Mouse (Mus musculus) liver, adult (tissue): ENCODE measurements around the gene Zfp667.

ENCODE experiments used
- GATA4 ChIP-seq: IDR thresholded peaks from 2 replicates; pipeline ENCODE4 v1.6.1; 2014; ENCODE audit warnings: mild to moderate bottlenecking, low read length; ENCODE audit not compliant: insufficient replicate concordance

Gene Zfp667

GRCm38 (mm10) chr7:6285366-6285765 lies 1.0 kb upstream of the Zfp667 start:
- TF ChIP-seq GATA4: no peak

GRCm38 (mm10) chr7:6286921-6287531 lies 647 bp downstream of the Zfp667 start:
- no peak for TF ChIP-seq GATA4

GRCm38 (mm10) chr7:6330458-6331232 lies 44.3 kb downstream of the Zfp667 start:
- TF ChIP-seq GATA4: no peak

DNA sequence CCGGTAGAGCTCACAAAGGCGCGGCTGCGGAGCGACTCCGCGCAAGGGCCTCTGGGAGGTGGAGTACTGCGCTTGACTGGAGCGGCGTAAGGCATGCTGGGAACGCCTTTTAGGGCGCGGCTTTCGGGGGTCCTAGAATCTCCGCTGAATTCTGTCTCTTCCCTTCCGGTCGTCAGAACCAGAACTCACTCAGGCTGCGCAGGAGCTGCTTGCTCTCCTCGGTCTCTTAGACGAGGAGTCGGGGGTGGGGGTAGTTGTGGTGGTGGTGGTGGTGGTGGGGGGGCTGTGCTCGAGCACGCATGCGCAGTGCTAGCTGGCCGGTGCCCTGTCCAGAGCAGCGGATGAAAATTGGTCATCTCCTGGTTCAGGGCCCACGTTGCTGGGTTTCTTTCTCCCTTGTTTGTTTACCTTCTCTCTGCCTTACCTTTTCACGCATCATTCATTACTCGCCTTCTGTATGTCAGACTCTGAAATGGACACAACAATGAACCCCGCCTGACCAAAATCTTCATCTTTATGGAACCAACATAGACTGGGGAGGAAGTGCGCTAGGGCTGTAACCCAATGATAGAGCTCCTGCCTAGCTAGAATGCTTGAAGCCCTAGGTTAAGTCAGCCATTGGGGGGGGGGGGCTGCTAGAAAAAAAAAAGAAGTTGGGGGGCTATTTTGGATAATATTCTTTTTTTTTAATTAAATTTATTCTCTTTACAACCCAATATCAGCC lies 45.0 kb downstream of the Zfp667 start, which contains the start of gene Zfp583:
Gene Zfp583, minus strand, starts transcription at position 53 of the 724 bp plus-strand sequence.
- no peak for TF ChIP-seq GATA4

- TF ChIP-seq GATA4: no peak
Observed at GRCm38 (mm10) chr7:6339865-6340264, 53.5 kb downstream of the Zfp667 start.

DNA sequence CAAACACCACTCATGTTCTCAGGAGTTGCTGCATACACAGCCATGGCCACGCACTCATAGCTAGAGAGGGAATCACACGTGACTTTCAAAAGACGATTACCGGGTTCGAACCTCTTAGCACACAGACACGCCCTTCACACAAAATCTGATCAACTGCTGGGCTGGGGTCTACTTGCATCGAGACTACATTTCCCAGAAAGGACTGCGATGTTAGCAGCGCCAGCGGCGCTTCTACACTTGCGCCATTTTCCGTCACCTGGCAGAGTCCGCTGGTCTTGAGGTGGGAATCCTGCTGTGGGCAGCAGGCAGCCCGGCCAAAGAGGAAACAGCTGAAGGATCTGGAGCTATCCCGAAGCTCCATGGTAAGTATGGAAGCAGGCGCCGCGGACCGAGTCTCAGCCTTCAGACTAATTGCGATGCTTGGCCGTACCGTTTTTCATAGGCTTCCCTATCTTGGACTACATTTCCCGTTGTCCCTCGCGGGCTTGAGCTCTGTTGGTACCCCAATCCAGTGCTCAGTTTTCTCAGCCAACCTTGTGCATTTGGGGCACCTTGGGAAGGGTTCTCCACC lies 57.2 kb downstream of the Zfp667 start, which contains the start of gene Gm3854:
Gene Gm3854, plus strand, starts transcription at position 259 of the 571 bp plus-strand sequence.
- TF ChIP-seq GATA4: no peak

DNA sequence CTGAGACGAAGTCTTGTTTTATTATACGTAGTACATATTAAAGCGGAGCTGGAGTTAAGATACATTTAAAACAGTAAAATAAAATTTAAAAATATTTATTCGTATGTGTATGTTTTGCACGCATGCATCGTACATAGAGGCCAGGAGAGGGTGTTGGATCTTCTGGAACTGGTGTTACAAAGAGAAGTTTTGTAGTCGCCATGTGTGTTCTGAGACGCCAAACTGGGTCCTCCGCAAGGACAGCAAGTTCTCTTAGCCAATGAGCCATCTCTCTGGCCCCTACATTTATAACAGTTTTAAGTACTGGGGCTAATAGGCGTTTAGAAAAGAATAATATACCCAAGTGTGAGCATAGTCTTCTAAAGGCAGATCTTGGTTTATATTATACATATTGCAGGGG lies 57.7 kb downstream of the Zfp667 start:
- no peak for TF ChIP-seq GATA4
